8 mouse cellular contexts compared by ENCODE assay signal in genomic region chr8:105951057-105951659, GRCm38 (mm10). TPM values are rescaled to one million over a fixed set of nuclear protein-coding genes. Genes with fewer than 3 reads are reported as not detected.
A peak's percentile ranks its signal among the peaks of the same experiment; 100 is the strongest.
DNase-seq lines count a peak whose midpoint lies in the region; ATAC-seq and TF ChIP-seq lines count a peak whose summit lies in the region.
"Had no signal": no experiment of that assay in that cellular context is flagged by ENCODE, and none has a peak within 500 bp of the region (broad histone marks: within the 10 kb centered on the region; RNA-seq: fewer than 3 reads in every experiment).

No protein-coding gene starts in this region.

- no peak for TF ChIP-seq POLR2A in lung, adult 2 months (IDR thresholded peaks at IDR 0.05; ENCODE audit: borderline replicate concordance, extremely low read depth, low read depth, low read length)

- no peak overlapping the region for H3K4me2 ChIP-seq in lung, embryonic 15.5 days
- no peak overlapping the region for H3K4me2 ChIP-seq in embryonic facial prominence, embryonic 15.5 days (replicated peaks)
- H3K4me2 ChIP-seq in heart, postnatal 0 days (ENCODE audit: low read depth, low read length), result no peak overlapping the region

- peaks cover 16% of the 10 kb centered on the region for H3K4me1 ChIP-seq in lung, embryonic 15.5 days
- no peaks in the 10 kb centered on the region for H3K4me1 ChIP-seq in lung, adult 2 months (ENCODE audit: control insufficient read depth, insufficient read depth, low read length)
- H3K4me1 ChIP-seq in embryonic facial prominence, embryonic 15.5 days, result peaks cover 16% of the 10 kb centered on the region
- peaks cover 19% of the 10 kb centered on the region for H3K4me1 ChIP-seq in heart, postnatal 0 days (ENCODE audit: control insufficient read depth, insufficient read depth)

- TF ChIP-seq CTCF in lung, adult 2 months (IDR thresholded peaks at IDR 0.05; ENCODE audit: insufficient read depth, low read length), result no peak
- TF ChIP-seq CTCF in heart, postnatal 0 days (IDR thresholded peaks at IDR 0.05; ENCODE audit: low read depth), result no peak

- H3K4me3 ChIP-seq in lung, embryonic 15.5 days, result no peak overlapping the region
- H3K4me3 ChIP-seq in lung, adult 2 months (replicated peaks; ENCODE audit: extremely low read depth, low read depth, low read length), result no peak overlapping the region
- no peak overlapping the region for H3K4me3 ChIP-seq in embryonic facial prominence, embryonic 15.5 days (replicated peaks)
- no peak overlapping the region for H3K4me3 ChIP-seq in heart, postnatal 0 days (ENCODE audit: low read depth, low read length)

- no peaks in the 10 kb centered on the region for H3K9me3 ChIP-seq in lung, embryonic 15.5 days
- H3K9me3 ChIP-seq in embryonic facial prominence, embryonic 15.5 days (replicated peaks), result no peaks in the 10 kb centered on the region
- no peaks in the 10 kb centered on the region for H3K9me3 ChIP-seq in heart, postnatal 0 days (replicated peaks; ENCODE audit: control insufficient read depth, low read length)

- 31% methylated on average over 7 of the region's 7 CpGs for WGBS in lung, embryonic 15.5 days
- 38% methylated on average over 7 of the region's 7 CpGs for WGBS in lung, adult 2 months
- 11% methylated on average over 7 of the region's 7 CpGs for WGBS in embryonic facial prominence, embryonic 15.5 days
- 11% methylated on average over 7 of the region's 7 CpGs for WGBS in heart, postnatal 0 days

- H3K36me3 ChIP-seq in lung, embryonic 15.5 days, result peaks cover 73% of the 10 kb centered on the region
- peaks cover 92% of the 10 kb centered on the region for H3K36me3 ChIP-seq in embryonic facial prominence, embryonic 15.5 days
- peaks cover 87% of the 10 kb centered on the region for H3K36me3 ChIP-seq in heart, postnatal 0 days (replicated peaks; ENCODE audit: control insufficient read depth, insufficient read depth, low read length)

- no peaks in the 10 kb centered on the region for H3K27me3 ChIP-seq in lung, embryonic 15.5 days
- H3K27me3 ChIP-seq in embryonic facial prominence, embryonic 15.5 days, result no peaks in the 10 kb centered on the region
- H3K27me3 ChIP-seq in heart, postnatal 0 days (ENCODE audit: control insufficient read depth, insufficient read depth, low read length), result no peaks in the 10 kb centered on the region

- no peak for ATAC-seq in lung, embryonic 15.5 days (ENCODE audit: borderline replicate concordance, extremely low read depth, low FRiP score, low TSS enrichment)
- peak; percentile 78 for ATAC-seq in embryonic facial prominence, embryonic 15.5 days (ENCODE audit: insufficient number of reproducible peaks, low FRiP score, low TSS enrichment, low read depth)
- peak; percentile 67 for ATAC-seq in heart, postnatal 0 days (ENCODE audit: insufficient read depth, low read depth)

- no peak for TF ChIP-seq EP300 in heart, postnatal 0 days (IDR thresholded peaks at IDR 0.05; ENCODE audit: low read depth)

- H3K9ac ChIP-seq in lung, embryonic 15.5 days, result no peak overlapping the region
- H3K9ac ChIP-seq in embryonic facial prominence, embryonic 15.5 days, result no peak overlapping the region
- 0 out of 2 replicates have a peak overlapping the region, but pooled peaks have one; percentile 7 for H3K9ac ChIP-seq in heart, postnatal 0 days (replicated peaks; ENCODE audit: low read depth, low read length)

- DNase-seq in lung, adult 2 months, result no peak
- peak; percentile 27 for DNase-seq in heart, postnatal 0 days (ENCODE audit: low spot score)
- peak; percentile 71 for DNase-seq in layer of hippocampus, adult 9-11 months
- peak; percentile 71 for DNase-seq in testis, postnatal 14 days (ENCODE audit: low spot score)
- no peak for DNase-seq in thymus, postnatal 36 days

- H3K27ac ChIP-seq in lung, embryonic 15.5 days, result peak overlapping the region; percentile 35; the same call in 1 of the 2 replicates
- H3K27ac ChIP-seq in embryonic facial prominence, embryonic 15.5 days (replicated peaks), result peak overlapping the region; percentile 66
- peak overlapping the region; percentile 73 for H3K27ac ChIP-seq in heart, postnatal 0 days (ENCODE audit: low read depth)

RNA-seq across cellular contexts. Expression of gene Lcat, which starts 8.0 kb away (rescaled TPM):
- 1.2 and 1.9 TPM in 2 replicates for polyA plus RNA-seq in lung, embryonic 15.5 days (2015; fragmentation: Nextera tagmentation; extraction: Ambion mirVana)
- 3.4 and 3.6 TPM in 2 replicates for polyA plus RNA-seq in lung, adult 2 months (2012; rRNA removed)
- polyA plus RNA-seq in embryonic facial prominence, embryonic 15.5 days (2015; fragmentation: Nextera tagmentation; extraction: Ambion mirVana), result 2.8 and 3.3 TPM in 2 replicates
- 0.93 TPM in 1 of 2 replicates, not detected in the other for total RNA-seq in heart, postnatal 0 days (2014; rRNA removed; ENCODE audit: low replicate concordance)
- 0.51 and 0.56 TPM in 2 replicates for polyA plus RNA-seq in heart, postnatal 0 days (2015; fragmentation: Nextera tagmentation; extraction: Ambion mirVana)

RNA-seq across cellular contexts. Expression of gene Psmb10, which starts 12.9 kb away (rescaled TPM):
- polyA plus RNA-seq in lung, embryonic 15.5 days (2015; fragmentation: Nextera tagmentation; extraction: Ambion mirVana), result 43.9 and 51.7 TPM in 2 replicates
- polyA plus RNA-seq in lung, adult 2 months (2012; rRNA removed), result 211 and 217 TPM in 2 replicates
- polyA plus RNA-seq in embryonic facial prominence, embryonic 15.5 days (2015; fragmentation: Nextera tagmentation; extraction: Ambion mirVana), result 31.0 and 33.8 TPM in 2 replicates
- 77.8 and 87.4 TPM in 2 replicates for total RNA-seq in heart, postnatal 0 days (2014; rRNA removed; ENCODE audit: low replicate concordance)
- polyA plus RNA-seq in heart, postnatal 0 days (2015; fragmentation: Nextera tagmentation; extraction: Ambion mirVana), result 95.3 and 101 TPM in 2 replicates

RNA-seq across cellular contexts. Expression of gene Slc12a4, which starts 14.7 kb away (rescaled TPM):
- 37.1 and 37.7 TPM in 2 replicates for polyA plus RNA-seq in lung, embryonic 15.5 days (2015; fragmentation: Nextera tagmentation; extraction: Ambion mirVana)
- 84.3 and 96.8 TPM in 2 replicates for polyA plus RNA-seq in lung, adult 2 months (2012; rRNA removed)
- polyA plus RNA-seq in embryonic facial prominence, embryonic 15.5 days (2015; fragmentation: Nextera tagmentation; extraction: Ambion mirVana), result 57.6 and 60.4 TPM in 2 replicates
- total RNA-seq in heart, postnatal 0 days (2014; rRNA removed; ENCODE audit: low replicate concordance), result 36.7 and 40.7 TPM in 2 replicates
- polyA plus RNA-seq in heart, postnatal 0 days (2015; fragmentation: Nextera tagmentation; extraction: Ambion mirVana), result 32.8 and 34.9 TPM in 2 replicates

RNA-seq across cellular contexts. Expression of gene Ctrl, which starts 17.5 kb away (rescaled TPM):
- polyA plus RNA-seq in lung, embryonic 15.5 days (2015; fragmentation: Nextera tagmentation; extraction: Ambion mirVana), result 0.86 and 1.0 TPM in 2 replicates
- polyA plus RNA-seq in lung, adult 2 months (2012; rRNA removed), result 2.2 and 13.8 TPM in 2 replicates
- polyA plus RNA-seq in embryonic facial prominence, embryonic 15.5 days (2015; fragmentation: Nextera tagmentation; extraction: Ambion mirVana), result 1.4 TPM in 2 replicates
- total RNA-seq in heart, postnatal 0 days (2014; rRNA removed; ENCODE audit: low replicate concordance), result not detected in 2 replicates
- polyA plus RNA-seq in heart, postnatal 0 days (2015; fragmentation: Nextera tagmentation; extraction: Ambion mirVana), result 0.31 and 0.38 TPM in 2 replicates

RNA-seq across cellular contexts. Expression of gene Dpep3, which starts 28.1 kb away (rescaled TPM):
- not detected in 2 replicates for polyA plus RNA-seq in lung, embryonic 15.5 days (2015; fragmentation: Nextera tagmentation; extraction: Ambion mirVana)
- 0.30 and 0.55 TPM in 2 replicates for polyA plus RNA-seq in lung, adult 2 months (2012; rRNA removed)
- not detected in 2 replicates for polyA plus RNA-seq in embryonic facial prominence, embryonic 15.5 days (2015; fragmentation: Nextera tagmentation; extraction: Ambion mirVana)
- not detected in 2 replicates for total RNA-seq in heart, postnatal 0 days (2014; rRNA removed; ENCODE audit: low replicate concordance)
- not detected in 2 replicates for polyA plus RNA-seq in heart, postnatal 0 days (2015; fragmentation: Nextera tagmentation; extraction: Ambion mirVana)
- polyA plus RNA-seq: intestine, embryonic 14.5 days had no signal

Comparison
In these comparisons a context has a peak if more than half of its experiments do, and no peak if none do; other contexts are left out.
1. DNase-seq: peak in heart, postnatal 0 days (single experiment), layer of hippocampus, adult 9-11 months (single experiment) and testis, postnatal 14 days (single experiment); none in lung, adult 2 months (single experiment) and thymus, postnatal 36 days (0 of 2).
2. Peak in every context shown above with its lines, with median percentiles within 50 percentile points of each other: H3K27ac ChIP-seq.